Mouse (Mus musculus): ENCODE results near the gene Gid8. TPM values are rescaled to one million over a fixed set of nuclear protein-coding genes. Genes with fewer than 3 reads are reported as not detected.

Gid8 gene
- polyA plus RNA-seq (2012; rRNA removed), result 56.6 and 56.7 TPM in 2 replicates

DNA sequence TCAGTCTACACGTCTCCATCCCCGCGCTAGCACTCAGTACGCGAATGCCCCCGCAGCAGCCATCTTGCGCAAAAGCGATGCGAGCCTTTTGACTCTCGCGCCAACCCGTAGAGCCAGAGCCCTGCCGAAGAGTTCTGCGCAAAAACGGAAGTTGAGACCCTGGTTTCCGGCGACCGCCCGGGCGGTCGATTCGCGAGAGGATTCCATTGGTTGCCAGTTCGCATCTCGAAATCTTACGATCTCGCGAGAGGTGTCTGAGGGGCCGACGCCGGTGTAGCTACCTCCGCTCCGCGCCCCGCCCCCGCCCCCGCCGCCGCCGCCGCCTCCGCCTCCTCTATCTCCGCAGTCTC lies at the start of gene Gid8, which contains the start of gene Dido1:
Gene Gid8, plus strand, starts transcription at position 195 of the 350 bp plus-strand sequence.
Gene Dido1, minus strand, starts transcription at position 77 of the 350 bp plus-strand sequence.

DNA sequence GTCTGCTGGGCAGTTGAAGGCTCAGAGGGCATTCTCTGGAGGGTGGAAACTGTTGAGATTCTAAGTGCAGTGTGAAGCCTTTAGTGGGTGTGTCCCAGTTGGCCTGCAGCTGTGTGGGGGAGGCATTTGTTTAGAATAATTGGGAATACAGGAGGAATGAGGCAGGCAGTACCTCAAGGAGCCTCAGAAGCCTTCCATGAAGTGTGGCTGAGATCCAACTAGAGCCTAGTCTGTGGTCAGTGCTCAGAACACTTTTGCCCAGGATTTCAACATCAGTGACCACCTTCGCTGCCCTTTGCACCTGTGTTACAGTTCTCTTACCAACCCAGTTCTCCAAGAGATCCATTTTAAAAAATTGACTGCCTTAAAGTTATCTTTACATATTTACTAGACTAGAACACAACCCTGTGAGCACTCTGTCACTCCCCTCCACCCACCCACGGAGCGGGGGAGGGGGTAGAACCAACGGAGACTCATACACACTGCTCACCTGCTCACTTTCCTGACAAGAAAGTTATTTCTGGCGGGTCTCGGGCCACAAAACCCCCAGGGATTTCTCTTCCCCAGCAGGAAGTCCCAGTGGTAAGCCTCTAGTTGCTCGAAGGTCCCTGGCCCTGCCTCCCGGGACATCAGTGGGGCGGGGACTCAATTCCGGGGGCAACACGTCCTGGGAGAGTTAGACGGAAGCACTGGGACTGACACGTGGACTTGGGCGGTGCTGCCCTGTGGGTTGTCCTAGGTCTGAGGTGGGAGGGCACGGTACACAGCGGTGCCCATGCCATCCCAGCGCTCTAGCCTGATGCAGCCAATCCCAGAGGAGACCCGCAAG lies 14.9 kb downstream of the Gid8 start, which contains the start of gene Slc17a9:
Gene Slc17a9, plus strand, starts transcription at position 679 of the 829 bp plus-strand sequence.

Other genes with a start within 250 kb of the Gid8 start
- gene Ntsr1, start 210.1 kb upstream of the Gid8 start, polyA plus RNA-seq (2012; rRNA removed), result 12.6 and 16.3 TPM in 2 replicates
- gene Mrgbp, start 128.8 kb upstream of the Gid8 start, polyA plus RNA-seq (2012; rRNA removed), result 52.4 and 56.0 TPM in 2 replicates
- gene Ogfr, start 120.9 kb upstream of the Gid8 start, polyA plus RNA-seq (2012; rRNA removed), result 85.1 and 89.2 TPM in 2 replicates
- 51.3 and 56.5 TPM in 2 replicates for gene Col9a3, start 112.3 kb upstream of the Gid8 start, polyA plus RNA-seq (2012; rRNA removed)
- 2.5 and 3.3 TPM in 2 replicates for gene Tcfl5, start 67.4 kb upstream of the Gid8 start, polyA plus RNA-seq (2012; rRNA removed)
- gene Dido1, start 118 bp upstream of the Gid8 start, polyA plus RNA-seq (2012; rRNA removed), result 26.1 and 26.3 TPM in 2 replicates
- 0.43 and 0.86 TPM in 2 replicates for gene Slc17a9, start 15.1 kb downstream of the Gid8 start, polyA plus RNA-seq (2012; rRNA removed)
- 1.5 and 2.1 TPM in 2 replicates for gene Bhlhe23, start 66.8 kb downstream of the Gid8 start, polyA plus RNA-seq (2012; rRNA removed)
- 51.1 and 56.8 TPM in 2 replicates for gene Ythdf1, start 210.8 kb downstream of the Gid8 start, polyA plus RNA-seq (2012; rRNA removed)
- 0.03 and 0.09 TPM in 2 replicates for gene Birc7, start 218.9 kb downstream of the Gid8 start, polyA plus RNA-seq (2012; rRNA removed)
- gene Nkain4, start 244.6 kb downstream of the Gid8 start, polyA plus RNA-seq (2012; rRNA removed), result 48.1 and 57.6 TPM in 2 replicates

All from central nervous system, embryonic 18 days (tissue).